Mouse (Mus musculus): ENCODE data around the gene Cyp1a1.

Gene Cyp1a1

GRCm38 (mm10) chr9:57687751-57688150 is at the start of gene Cyp1a1:
TSS of gene Cyp1a1 (plus strand) at chr9:57687928.
- no peak for DNase-seq (ENCODE audit: low read depth, low spot score)

GRCm38 (mm10) chr9:57638651-57639459 is 48.9 kb upstream of the Cyp1a1 start:
- no peak for DNase-seq (ENCODE audit: low read depth, low spot score)

- no peak for DNase-seq (ENCODE audit: low read depth, low spot score)
Measured at GRCm38 (mm10) chr9:57639661-57640328, 47.9 kb upstream of the Cyp1a1 start.

GRCm38 (mm10) chr9:57640384-57640783 is 47.3 kb upstream of the Cyp1a1 start:
- DNase-seq (ENCODE audit: low read depth, low spot score): no peak

- DNase-seq (ENCODE audit: low read depth, low spot score): no peak
Measured at GRCm38 (mm10) chr9:57641022-57641421, 46.7 kb upstream of the Cyp1a1 start.

- DNase-seq (ENCODE audit: low read depth, low spot score): no peak
Measured at GRCm38 (mm10) chr9:57641775-57642550, 45.8 kb upstream of the Cyp1a1 start.

GRCm38 (mm10) chr9:57643169-57643855 is 44.4 kb upstream of the Cyp1a1 start:
- no peak for DNase-seq (ENCODE audit: low read depth, low spot score)

GRCm38 (mm10) chr9:57643856-57644180 is 43.9 kb upstream of the Cyp1a1 start:
- DNase-seq (ENCODE audit: low read depth, low spot score): no peak

GRCm38 (mm10) chr9:57644442-57644943 is 43.2 kb upstream of the Cyp1a1 start:
- no peak for DNase-seq (ENCODE audit: low read depth, low spot score)

- DNase-seq (ENCODE audit: low read depth, low spot score): peak; percentile 82
Measured at GRCm38 (mm10) chr9:57644944-57645893, 42.5 kb upstream of the Cyp1a1 start.

- DNase-seq (ENCODE audit: low read depth, low spot score): no peak
Measured at GRCm38 (mm10) chr9:57646551-57647103, 41.1 kb upstream of the Cyp1a1 start.

- no peak for DNase-seq (ENCODE audit: low read depth, low spot score)
Measured at GRCm38 (mm10) chr9:57647286-57648108, 40.2 kb upstream of the Cyp1a1 start.

- DNase-seq (ENCODE audit: low read depth, low spot score): no peak
Measured at GRCm38 (mm10) chr9:57650130-57650785, 37.5 kb upstream of the Cyp1a1 start.

- no peak for DNase-seq (ENCODE audit: low read depth, low spot score)
Measured at GRCm38 (mm10) chr9:57650786-57651311, 36.9 kb upstream of the Cyp1a1 start.

GRCm38 (mm10) chr9:57652351-57652750 is 35.4 kb upstream of the Cyp1a1 start:
- no peak for DNase-seq (ENCODE audit: low read depth, low spot score)

GRCm38 (mm10) chr9:57652855-57653254 is 34.9 kb upstream of the Cyp1a1 start:
- no peak for DNase-seq (ENCODE audit: low read depth, low spot score)

- no peak for DNase-seq (ENCODE audit: low read depth, low spot score)
Measured at GRCm38 (mm10) chr9:57653283-57653682, 34.4 kb upstream of the Cyp1a1 start, which contains the start of gene Csk. TSS of gene Csk (minus strand) at chr9:57653631.

GRCm38 (mm10) chr9:57654966-57655365 is 32.8 kb upstream of the Cyp1a1 start:
- no peak for DNase-seq (ENCODE audit: low read depth, low spot score)

All from retina, adult 2 months (tissue).